Mouse (Mus musculus): ENCODE results near the gene Smarca5. TPM values are rescaled to one million over a fixed set of nuclear protein-coding genes. Genes with fewer than 3 reads are reported as not detected.
"Not testable (repeated sequence)": the region's sequence is repeated elsewhere in the genome, so short reads cannot be mapped to it uniquely, and the experiment has no call there.

Smarca5 gene
- 101 and 102 TPM in 2 replicates for polyA plus RNA-seq (2015; fragmentation: Nextera tagmentation; extraction: Ambion mirVana)

DNA sequence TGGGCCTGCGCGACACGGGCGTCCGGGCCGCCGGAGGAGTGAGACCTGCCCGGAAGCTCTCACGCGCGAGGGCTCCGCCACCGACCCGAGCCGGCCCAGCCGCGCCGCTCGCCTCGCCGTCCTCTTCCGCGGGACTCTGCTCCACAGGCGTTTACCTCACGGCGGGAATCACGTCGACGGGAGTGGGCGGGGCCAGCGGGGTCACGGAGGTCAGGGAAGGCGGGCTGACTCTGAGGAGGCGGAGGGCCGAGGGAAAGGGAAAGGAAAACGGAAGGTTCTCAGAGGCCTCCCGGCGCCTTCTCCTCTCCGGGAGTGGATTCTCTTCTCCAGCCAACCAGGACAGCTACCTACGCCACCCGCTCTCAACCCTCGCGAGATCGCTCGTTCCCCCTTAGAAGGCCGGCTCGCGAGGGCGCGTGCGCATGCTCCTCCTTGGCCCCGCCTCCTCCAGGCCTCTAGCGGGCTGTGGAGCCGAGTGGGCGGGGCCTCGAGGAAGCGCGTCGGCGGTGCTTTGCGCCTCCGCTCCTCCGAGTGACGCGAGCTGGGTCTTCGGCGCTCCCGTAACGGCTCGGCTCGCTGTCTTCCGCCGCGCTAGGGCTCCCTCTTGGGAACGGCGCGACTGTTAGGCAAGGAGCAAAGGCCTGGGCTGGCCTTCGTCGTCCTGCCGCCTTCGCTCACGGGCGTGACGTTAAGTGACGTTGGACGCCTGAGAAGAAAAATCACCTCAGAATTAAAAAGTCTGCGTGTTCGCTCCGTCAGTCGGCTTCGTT lies at the start of gene Smarca5:
TSS of gene Smarca5 (minus strand) at position 343 of the 770 bp plus-strand sequence.
- H3K4me2 ChIP-seq: peak within 1 kb of the TSS; percentile 85
- H3K27ac ChIP-seq: peak within 1 kb of the TSS; percentile 100
- under 1% methylated on average over 81 of the region's 91 CpGs for WGBS
- H3K4me1 ChIP-seq: peaks cover 11% of the 10 kb centered on the region
- H3K9me3 ChIP-seq (replicated peaks); H3K27me3 ChIP-seq: not testable (repeated sequence)
- ATAC-seq: peak; percentile 98
- H3K36me3 ChIP-seq (ENCODE audit: poor library complexity, severe bottlenecking): peaks cover 13% of the 10 kb centered on the region
- H3K4me3 ChIP-seq: peak within 1 kb of the TSS; percentile 90
- H3K9ac ChIP-seq: peak within 1 kb of the TSS; percentile 97

GRCm38 (mm10) chr8:80784559-80784958 lies 45.3 kb upstream of the Smarca5 start:
- Histone ChIP-seq H3K27ac (no peak overlapping the region), H3K9ac (no peak overlapping the region), H3K36me3 (ENCODE audit: poor library complexity, severe bottlenecking) (peaks cover 31% of the 10 kb centered on the region), H3K4me2 (no peak overlapping the region), H3K9me3 (replicated peaks) (no peaks in the 10 kb centered on the region), H3K4me1 (0 out of 2 replicates have a peak, but pooled peaks cover 4% of the 10 kb centered on the region), H3K4me3 (no peak overlapping the region), H3K27me3 (no peaks in the 10 kb centered on the region)
- ATAC-seq: no peak
- 91% methylated on average over 9 of the region's 9 CpGs for WGBS

GRCm38 (mm10) chr8:80783271-80783670 lies 44.0 kb upstream of the Smarca5 start:
- 0 out of 2 replicates have a peak, but pooled peaks cover 4% of the 10 kb centered on the region for H3K4me1 ChIP-seq
- no peaks in the 10 kb centered on the region for H3K27me3 ChIP-seq
- no peak overlapping the region for H3K9ac ChIP-seq
- no peak for ATAC-seq
- no peak overlapping the region for H3K27ac ChIP-seq
- H3K36me3 ChIP-seq (ENCODE audit: poor library complexity, severe bottlenecking): peaks cover 28% of the 10 kb centered on the region
- no peaks in the 10 kb centered on the region for H3K9me3 ChIP-seq (replicated peaks)
- 91% methylated on average over 4 of the region's 4 CpGs for WGBS
- H3K4me3 ChIP-seq: no peak overlapping the region
- H3K4me2 ChIP-seq: no peak overlapping the region

DNA sequence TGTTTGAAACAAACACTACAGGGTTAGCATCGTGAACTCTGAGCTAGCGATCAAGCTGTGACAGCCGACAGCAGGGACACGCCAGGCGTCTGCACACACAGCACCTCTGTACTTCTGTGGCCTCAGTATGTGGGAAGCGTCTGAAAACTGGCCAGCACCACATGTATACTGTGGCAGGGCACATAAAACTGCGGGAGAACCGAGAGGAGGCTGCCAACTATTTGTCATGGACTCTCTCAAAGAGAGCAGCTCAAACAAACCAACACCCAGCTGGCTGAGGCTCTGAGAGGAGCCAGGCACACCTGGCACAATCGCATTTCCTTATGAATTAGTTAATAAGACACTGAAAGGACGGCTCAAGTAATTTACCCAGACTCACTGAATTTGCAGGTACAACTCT lies 42.0 kb upstream of the Smarca5 start:
- no peak overlapping the region for H3K4me2 ChIP-seq
- no peak overlapping the region for H3K9ac ChIP-seq
- no peak overlapping the region for H3K4me3 ChIP-seq
- H3K27ac ChIP-seq: peak overlapping the region; percentile 19; the same call in 1 of the 2 replicates
- no peaks in the 10 kb centered on the region for H3K9me3 ChIP-seq (replicated peaks)
- peaks cover 35% of the 10 kb centered on the region for H3K36me3 ChIP-seq (ENCODE audit: poor library complexity, severe bottlenecking)
- ATAC-seq: peak; percentile 58
- no peaks in the 10 kb centered on the region for H3K27me3 ChIP-seq
- H3K4me1 ChIP-seq: 0 out of 2 replicates have a peak, but pooled peaks cover 4% of the 10 kb centered on the region
- WGBS: 60% methylated on average over 10 of the region's 10 CpGs

DNA sequence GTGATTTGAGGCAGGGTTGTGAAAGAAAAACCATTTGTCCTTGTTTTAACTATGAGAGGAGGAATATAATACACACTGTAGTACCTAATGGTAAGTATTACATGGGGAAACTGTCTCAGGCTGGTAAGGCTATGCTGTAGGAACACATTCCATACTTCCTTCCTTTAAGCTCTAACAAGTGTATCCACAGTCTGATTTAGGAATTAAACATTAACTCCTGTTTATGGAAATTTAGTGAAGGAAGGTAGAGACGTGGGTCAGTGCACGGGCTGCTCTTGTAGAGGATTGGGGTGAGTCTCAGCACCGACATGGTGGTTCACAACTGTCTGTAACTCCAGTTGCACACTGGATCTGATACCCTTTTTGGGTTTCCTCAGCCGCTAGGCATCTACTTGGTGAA lies 41.0 kb upstream of the Smarca5 start:
- peaks cover 39% of the 10 kb centered on the region for H3K36me3 ChIP-seq (ENCODE audit: poor library complexity, severe bottlenecking)
- H3K9me3 ChIP-seq (replicated peaks): no peaks in the 10 kb centered on the region
- ATAC-seq: no peak
- no peak overlapping the region for H3K9ac ChIP-seq
- H3K4me2 ChIP-seq: no peak overlapping the region
- H3K27me3 ChIP-seq: no peaks in the 10 kb centered on the region
- H3K27ac ChIP-seq: no peak overlapping the region
- H3K4me3 ChIP-seq: no peak overlapping the region
- H3K4me1 ChIP-seq: 0 out of 2 replicates have a peak, but pooled peaks cover 4% of the 10 kb centered on the region
- WGBS: 88% methylated on average over 4 of the region's 4 CpGs

DNA sequence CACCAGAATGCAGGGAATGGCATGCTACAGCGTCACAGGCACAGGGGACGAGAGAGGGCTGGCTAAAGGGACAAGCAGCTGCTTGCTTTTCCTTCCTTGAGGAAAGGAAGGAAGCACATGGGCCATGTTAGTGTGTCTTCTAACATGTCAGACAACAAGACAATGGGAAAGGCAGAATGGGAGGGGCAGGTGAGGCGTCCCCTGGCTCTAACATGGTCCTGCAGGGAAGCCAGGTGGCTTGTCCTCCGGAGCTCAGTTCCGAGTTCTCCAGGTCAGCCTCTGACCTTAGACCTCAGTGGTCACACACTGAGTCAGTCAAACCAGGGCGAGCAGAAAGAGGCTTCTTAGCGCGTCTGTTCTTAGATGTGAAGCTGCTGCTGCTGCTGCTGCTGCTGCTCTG lies 37.1 kb upstream of the Smarca5 start:
- Histone ChIP-seq H3K9me3 (replicated peaks) (no peaks in the 10 kb centered on the region), H3K4me1 (0 out of 2 replicates have a peak, but pooled peaks cover 3% of the 10 kb centered on the region), H3K4me2 (no peak overlapping the region), H3K4me3 (no peak overlapping the region), H3K27me3 (no peaks in the 10 kb centered on the region), H3K9ac (no peak overlapping the region), H3K27ac (no peak overlapping the region), H3K36me3 (ENCODE audit: poor library complexity, severe bottlenecking) (peaks cover 42% of the 10 kb centered on the region)
- no peak for ATAC-seq
- 76% methylated on average over 8 of the region's 8 CpGs for WGBS

DNA sequence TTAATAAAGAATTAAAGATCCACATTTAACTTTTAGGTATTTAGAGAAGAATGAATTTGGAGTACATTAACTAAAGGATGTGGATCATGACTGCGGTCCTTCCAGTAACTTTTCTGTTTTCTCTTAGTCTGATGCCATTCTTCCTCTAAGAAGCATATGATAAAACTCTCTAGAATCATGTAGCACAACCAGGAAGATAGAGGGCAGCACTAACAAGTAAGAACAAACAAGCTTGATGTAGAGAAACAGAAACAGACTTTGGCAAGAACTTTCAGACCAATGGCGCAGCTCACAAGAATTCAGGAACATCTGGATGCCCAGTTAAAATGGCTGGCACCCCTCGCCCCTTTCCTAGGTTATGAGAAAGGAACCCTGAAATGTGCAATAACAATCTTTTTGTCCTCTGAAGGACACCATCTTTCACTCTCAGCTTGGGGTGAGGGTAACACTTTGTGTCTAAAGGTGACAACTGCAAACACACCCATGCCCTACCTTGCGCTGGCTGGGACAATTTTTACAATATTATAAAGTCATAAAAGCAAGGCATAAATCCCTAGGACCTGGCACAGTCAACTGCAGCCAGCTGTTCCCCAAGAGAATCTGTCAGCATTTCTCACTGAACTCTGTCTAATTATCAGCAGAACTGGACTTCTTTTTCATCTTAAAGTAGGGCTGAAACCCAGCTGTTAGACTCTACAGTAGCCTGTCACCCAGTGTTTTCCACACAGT lies 33.6 kb upstream of the Smarca5 start:
- Histone ChIP-seq H3K4me1 (no peaks in the 10 kb centered on the region), H3K9me3 (replicated peaks) (no peaks in the 10 kb centered on the region), H3K27me3 (no peaks in the 10 kb centered on the region), H3K4me3 (no peak overlapping the region), H3K9ac (no peak overlapping the region), H3K4me2 (no peak overlapping the region), H3K36me3 (ENCODE audit: poor library complexity, severe bottlenecking) (peaks cover 62% of the 10 kb centered on the region), H3K27ac (no peak overlapping the region)
- WGBS: 89% methylated on average over 4 of the region's 4 CpGs
- 0 out of 2 replicates have a peak, but pooled peaks have one; percentile 24 for ATAC-seq

DNA sequence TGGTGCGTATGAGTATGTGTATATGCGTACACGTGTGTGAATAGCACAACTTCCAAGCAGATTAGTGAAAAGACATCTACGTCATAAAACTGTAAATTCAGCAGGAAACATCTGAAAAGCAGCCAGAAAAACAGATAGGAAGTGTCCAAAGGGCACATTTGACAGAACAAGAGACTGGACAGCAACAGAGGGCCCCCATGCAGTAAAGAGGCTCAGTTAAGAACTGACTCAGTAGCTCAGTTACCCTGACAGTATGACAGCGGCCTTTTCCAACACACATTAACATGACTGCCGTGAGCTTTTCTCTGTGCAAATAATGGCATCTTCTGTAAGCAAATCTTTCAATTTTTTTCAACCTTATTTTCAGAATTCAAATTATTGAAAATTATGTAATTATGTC lies 29.2 kb upstream of the Smarca5 start:
- Histone ChIP-seq H3K27me3 (no peaks in the 10 kb centered on the region), H3K9ac (no peak overlapping the region), H3K4me2 (no peak overlapping the region), H3K27ac (no peak overlapping the region), H3K9me3 (replicated peaks) (no peaks in the 10 kb centered on the region), H3K4me3 (no peak overlapping the region), H3K4me1 (no peaks in the 10 kb centered on the region), H3K36me3 (ENCODE audit: poor library complexity, severe bottlenecking) (peaks cover 55% of the 10 kb centered on the region)
- 95% methylated on average over 6 of the region's 6 CpGs for WGBS
- ATAC-seq: no peak

GRCm38 (mm10) chr8:80753017-80753715 lies 13.9 kb upstream of the Smarca5 start:
- Histone ChIP-seq H3K4me1 (no peaks in the 10 kb centered on the region), H3K36me3 (ENCODE audit: poor library complexity, severe bottlenecking) (no peaks in the 10 kb centered on the region), H3K4me2 (no peak overlapping the region), H3K9me3 (replicated peaks) (no peaks in the 10 kb centered on the region), H3K9ac (no peak overlapping the region), H3K27ac (no peak overlapping the region), H3K4me3 (no peak overlapping the region), H3K27me3 (no peaks in the 10 kb centered on the region)
- ATAC-seq: peak; percentile 95
- 30% methylated on average over 9 of the region's 9 CpGs for WGBS

DNA sequence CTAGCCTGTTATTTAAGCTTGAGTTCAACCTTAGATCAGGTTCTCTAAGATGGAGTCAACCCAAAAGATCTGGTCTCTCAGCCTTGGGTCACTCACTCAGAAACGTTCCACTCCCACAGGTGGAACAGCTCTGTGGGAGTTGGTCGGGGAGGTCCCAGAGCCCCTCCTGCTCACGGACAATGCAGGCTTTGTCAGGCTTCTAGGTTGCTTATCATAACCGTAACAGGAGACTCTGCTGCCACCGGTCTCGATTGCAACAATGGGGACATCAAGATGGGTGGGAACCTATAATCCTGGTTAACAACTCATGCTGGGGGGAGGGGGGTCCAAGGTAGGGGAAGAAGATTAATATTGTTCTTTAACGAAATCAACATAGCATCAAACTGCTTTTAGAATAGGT lies 13.1 kb upstream of the Smarca5 start:
- H3K9ac ChIP-seq: no peak overlapping the region
- no peaks in the 10 kb centered on the region for H3K36me3 ChIP-seq (ENCODE audit: poor library complexity, severe bottlenecking)
- H3K4me3 ChIP-seq: no peak overlapping the region
- H3K4me2 ChIP-seq: no peak overlapping the region
- no peaks in the 10 kb centered on the region for H3K9me3 ChIP-seq (replicated peaks)
- no peak for ATAC-seq
- no peaks in the 10 kb centered on the region for H3K27me3 ChIP-seq
- no peaks in the 10 kb centered on the region for H3K4me1 ChIP-seq
- H3K27ac ChIP-seq: no peak overlapping the region
- WGBS: 70% methylated on average over 7 of the region's 7 CpGs

DNA sequence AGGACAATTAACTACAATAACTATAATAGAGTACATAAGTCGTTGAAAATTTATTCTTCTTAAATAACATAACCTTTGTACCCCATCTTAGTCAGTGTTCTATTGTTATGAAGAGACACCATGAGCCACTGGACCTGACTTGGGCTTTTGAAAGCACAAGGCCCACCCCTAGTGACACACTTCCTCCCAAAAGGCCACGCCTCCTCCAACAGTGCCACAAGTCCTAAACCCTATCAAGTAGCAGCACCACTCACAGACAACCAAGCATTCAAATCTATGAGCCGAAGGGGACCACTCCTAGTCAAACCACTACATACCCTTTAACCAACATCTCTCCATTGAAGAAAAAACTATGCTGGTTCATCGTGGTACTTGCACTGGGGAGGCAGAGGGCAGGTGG lies 9.8 kb upstream of the Smarca5 start:
- Histone ChIP-seq H3K4me2 (no peak overlapping the region), H3K36me3 (ENCODE audit: poor library complexity, severe bottlenecking) (no peaks in the 10 kb centered on the region), H3K9me3 (replicated peaks) (no peaks in the 10 kb centered on the region), H3K27me3 (no peaks in the 10 kb centered on the region), H3K9ac (no peak overlapping the region), H3K27ac (no peak overlapping the region), H3K4me3 (no peak overlapping the region), H3K4me1 (no peaks in the 10 kb centered on the region)
- ATAC-seq: no peak
- WGBS: 89% methylated on average over 4 of the region's 4 CpGs

- Histone ChIP-seq H3K9ac (peak overlapping the region; percentile 68), H3K9me3 (replicated peaks) (no peaks in the 10 kb centered on the region), H3K27me3 (no peaks in the 10 kb centered on the region), H3K4me2 (peak overlapping the region; percentile 55), H3K27ac (peak overlapping the region; percentile 89), H3K4me3 (peak overlapping the region; percentile 90), H3K36me3 (ENCODE audit: poor library complexity, severe bottlenecking) (peaks cover 10% of the 10 kb centered on the region), H3K4me1 (peaks cover 11% of the 10 kb centered on the region)
- peak; percentile 58 for ATAC-seq
- WGBS: 14% methylated on average over 14 of the region's 14 CpGs
These were observed 635 bp upstream of the Smarca5 start for GRCm38 (mm10) chr8:80739932-80740331.
